Mouse (Mus musculus) gastrocnemius, postnatal 25 days (tissue): ENCODE data around the gene Alg14. TPM values are rescaled to one million over a fixed set of nuclear protein-coding genes. Genes with fewer than 3 reads are reported as not detected.

Experiments used
- DNase-seq: peaks from one replicate; pipeline ENCODE4 v3.0.0; 2022
- total RNA-seq, 2 experiments: library from RNA; stranded (reverse); gene quantifications; 1 replicate in 1 of 2; 2 replicates in 1 of 2; pipeline ENCODE4 v1.2.3; 2021

Gene Alg14
- total RNA-seq, 2 experiments from 2014 or later, result 9.2 to 9.3 TPM

- no peak for DNase-seq
These were observed 44.8 kb downstream of the Alg14 start for GRCm38 (mm10) chr3:121336234-121336890.

GRCm38 (mm10) chr3:121338687-121339086 lies 47.1 kb downstream of the Alg14 start:
- no peak for DNase-seq

- no peak for DNase-seq
These were observed 48.8 kb downstream of the Alg14 start for GRCm38 (mm10) chr3:121340321-121340761.

- DNase-seq, result no peak
These were observed 51.7 kb downstream of the Alg14 start for GRCm38 (mm10) chr3:121343224-121343623.

- no peak for DNase-seq
These were observed 52.7 kb downstream of the Alg14 start for GRCm38 (mm10) chr3:121344056-121344945.

GRCm38 (mm10) chr3:121344951-121345642 lies 53.5 kb downstream of the Alg14 start:
- no peak for DNase-seq

GRCm38 (mm10) chr3:121345643-121346000 lies 54.0 kb downstream of the Alg14 start:
- no peak for DNase-seq

- DNase-seq, result no peak
These were observed 55.1 kb downstream of the Alg14 start for GRCm38 (mm10) chr3:121346507-121347267.

- no peak for DNase-seq
These were observed 57.2 kb downstream of the Alg14 start for GRCm38 (mm10) chr3:121348792-121349191.

- DNase-seq, result peak; percentile 70
These were observed 58.0 kb downstream of the Alg14 start for GRCm38 (mm10) chr3:121349334-121350169.

GRCm38 (mm10) chr3:121351257-121351656 lies 59.7 kb downstream of the Alg14 start:
- no peak for DNase-seq

- DNase-seq, result no peak
These were observed 62.7 kb downstream of the Alg14 start for GRCm38 (mm10) chr3:121354281-121354680.

GRCm38 (mm10) chr3:121354861-121355470 lies 63.4 kb downstream of the Alg14 start:
- DNase-seq, result no peak

- no peak for DNase-seq
These were observed 64.0 kb downstream of the Alg14 start for GRCm38 (mm10) chr3:121355569-121355968.

- no peak for DNase-seq
These were observed 64.5 kb downstream of the Alg14 start for GRCm38 (mm10) chr3:121356111-121356510.

- no peak for DNase-seq
These were observed 65.5 kb downstream of the Alg14 start for GRCm38 (mm10) chr3:121357030-121357429.

GRCm38 (mm10) chr3:121358285-121358684 lies 66.7 kb downstream of the Alg14 start:
- no peak for DNase-seq

- no peak for DNase-seq
These were observed 67.3 kb downstream of the Alg14 start for GRCm38 (mm10) chr3:121358850-121359249.

GRCm38 (mm10) chr3:121359272-121359671 lies 67.7 kb downstream of the Alg14 start:
- no peak for DNase-seq

GRCm38 (mm10) chr3:121362002-121362401 lies 70.4 kb downstream of the Alg14 start:
- DNase-seq, result no peak

- DNase-seq, result no peak
These were observed 72.8 kb downstream of the Alg14 start for GRCm38 (mm10) chr3:121364388-121364787.
